Mouse (Mus musculus) neural tube, embryonic 10.5 days (tissue): ENCODE measurements at regions not wholly inside any gene's neighbourhood (a gene's known extent, or its start where the extent isn't known, plus 50 kb on each side); places are given as distances from the start of the nearest gene placed in this dataset.
"Not testable (repeated sequence)": the region's sequence is repeated elsewhere in the genome, so short reads cannot be mapped to it uniquely, and the experiment has no call there.

Source experiments
- DNase-seq: peaks from one replicate; pipeline ENCODE4 v3.0.0-alpha.2; 2017; ENCODE audit warnings: low spot score; ENCODE audit errors: extremely low spot score

- DNase-seq, result no peak
Observed at GRCm38 (mm10) chr3:17452984-17453383, 495.2 kb upstream of the Cypt12 start.

DNA sequence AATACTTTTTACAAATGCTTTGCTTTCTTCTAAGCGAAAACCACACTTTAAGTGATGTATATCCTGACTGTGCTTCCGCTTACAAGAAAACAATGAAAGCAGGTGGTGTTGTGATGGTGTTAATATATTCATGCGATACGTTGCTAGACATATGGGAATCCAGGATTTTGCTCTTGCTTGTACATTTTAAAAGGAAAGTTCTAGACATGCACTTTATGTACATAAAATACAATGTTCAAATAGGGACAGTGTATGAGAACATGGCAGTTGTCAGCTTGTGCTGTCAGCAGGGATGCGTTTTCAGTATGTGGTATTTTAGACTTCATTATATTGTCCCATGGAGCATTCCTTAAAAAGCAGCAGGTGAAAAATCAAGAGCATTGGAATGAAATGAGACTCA is 487.7 kb upstream of the Cypt12 start:
- DNase-seq, result no peak

- no peak for DNase-seq
Observed at GRCm38 (mm10) chr3:17461365-17461764, 486.8 kb upstream of the Cypt12 start.

DNA sequence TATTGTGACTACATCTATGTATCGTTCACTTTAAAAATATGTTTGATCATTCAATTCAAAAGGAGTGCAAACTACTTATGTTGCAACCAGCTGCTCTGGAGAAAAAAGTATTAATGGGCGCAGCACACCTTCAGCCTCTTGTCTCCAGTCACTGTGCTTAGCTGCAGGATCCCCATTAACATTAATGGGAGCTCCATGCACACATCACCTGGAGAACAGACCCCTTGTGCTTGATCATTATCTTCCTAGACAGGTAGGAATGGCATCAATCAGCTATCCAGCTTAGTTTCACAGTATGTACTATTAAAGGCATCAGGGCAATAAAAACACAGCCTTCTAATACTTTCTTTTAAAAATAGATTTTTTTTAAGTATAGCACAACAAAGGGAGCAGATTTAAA is 474.4 kb upstream of the Cypt12 start:
- DNase-seq, result no peak

- DNase-seq, result peak; percentile 20
Observed at GRCm38 (mm10) chr3:17489240-17490142, 458.7 kb upstream of the Cypt12 start.

- no peak for DNase-seq
Observed at GRCm38 (mm10) chr3:17490632-17491031, 457.6 kb upstream of the Cypt12 start.

GRCm38 (mm10) chr3:17498291-17498690 is 449.9 kb upstream of the Cypt12 start:
- no peak for DNase-seq

GRCm38 (mm10) chr3:17501556-17501955 is 446.7 kb upstream of the Cypt12 start:
- no peak for DNase-seq

GRCm38 (mm10) chr3:17541346-17541745 is 406.9 kb upstream of the Cypt12 start:
- no peak for DNase-seq

- DNase-seq, result no peak
Observed at GRCm38 (mm10) chr3:17547559-17548059, 400.6 kb upstream of the Cypt12 start.

- DNase-seq, result no peak
Observed at GRCm38 (mm10) chr3:17582487-17582886, 365.7 kb upstream of the Cypt12 start.

DNA sequence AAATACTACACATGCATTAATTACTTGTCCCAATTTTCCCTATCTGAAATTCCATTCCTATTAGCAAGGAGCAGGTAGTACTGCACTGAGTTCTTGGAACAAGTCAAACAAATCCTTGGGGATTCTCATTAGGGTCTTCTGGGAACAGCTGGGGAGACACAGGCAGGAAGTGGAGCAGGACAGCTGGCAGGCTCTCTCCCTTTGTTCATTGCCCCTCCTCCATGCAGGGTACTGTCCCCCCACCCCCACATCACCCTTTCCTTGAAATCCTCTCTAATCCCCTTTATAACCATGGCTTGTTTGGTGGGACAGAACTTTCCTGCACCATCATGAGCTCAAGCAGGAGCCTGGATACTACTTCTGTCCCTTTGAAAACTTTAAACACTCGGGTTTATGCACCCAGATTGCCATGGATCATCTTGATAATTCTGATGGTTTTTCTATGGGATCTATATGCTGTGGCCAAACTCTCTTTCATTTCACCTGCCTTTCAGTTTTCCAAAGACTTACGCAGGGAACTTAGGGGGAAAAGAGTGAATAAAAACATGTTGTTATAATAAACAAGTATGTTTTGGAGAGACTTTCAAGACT is 358.2 kb upstream of the Cypt12 start:
- no peak for DNase-seq

- DNase-seq, result no peak
Observed at GRCm38 (mm10) chr3:17592463-17592862, 355.7 kb upstream of the Cypt12 start.

DNA sequence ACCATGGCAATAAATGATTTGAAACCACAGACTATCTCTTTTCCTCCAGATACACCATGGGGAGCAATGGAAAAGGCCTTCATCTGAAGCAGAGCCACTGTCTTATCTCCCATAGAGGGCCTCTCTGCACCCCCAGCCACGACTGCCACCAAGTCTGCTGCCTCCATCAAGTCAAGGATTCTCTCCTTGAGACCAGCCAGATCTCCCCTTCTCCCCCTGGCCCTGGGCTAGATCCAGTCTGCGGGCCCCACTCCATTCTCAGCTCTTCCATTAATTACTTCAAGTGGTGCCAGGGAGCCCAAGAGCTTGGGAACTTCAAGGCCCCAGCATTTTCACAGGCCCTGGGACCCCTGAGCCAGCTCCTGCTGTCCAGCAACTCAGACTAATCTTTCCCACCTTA is 351.8 kb upstream of the Cypt12 start:
- DNase-seq, result no peak

DNA sequence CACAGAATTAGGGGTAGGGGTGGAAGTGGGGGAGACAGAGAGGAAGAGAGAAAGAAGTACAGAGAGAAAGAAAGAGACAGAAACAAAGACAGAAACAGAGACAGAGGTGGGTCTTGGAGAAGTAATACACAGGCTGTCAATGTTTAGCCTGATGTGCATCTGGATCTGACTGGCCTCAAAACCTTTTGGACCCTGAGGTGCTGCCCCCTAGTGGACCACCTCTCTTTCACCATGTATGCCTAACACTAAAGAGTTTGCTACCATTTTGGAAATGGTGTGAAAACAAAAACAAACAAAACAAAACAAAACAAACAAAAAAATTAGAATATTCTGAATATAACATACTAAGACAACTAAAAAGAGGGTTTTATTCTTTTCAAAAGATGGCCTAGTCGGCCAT is 334.7 kb upstream of the Cypt12 start:
- DNase-seq, result peak; percentile 30

DNA sequence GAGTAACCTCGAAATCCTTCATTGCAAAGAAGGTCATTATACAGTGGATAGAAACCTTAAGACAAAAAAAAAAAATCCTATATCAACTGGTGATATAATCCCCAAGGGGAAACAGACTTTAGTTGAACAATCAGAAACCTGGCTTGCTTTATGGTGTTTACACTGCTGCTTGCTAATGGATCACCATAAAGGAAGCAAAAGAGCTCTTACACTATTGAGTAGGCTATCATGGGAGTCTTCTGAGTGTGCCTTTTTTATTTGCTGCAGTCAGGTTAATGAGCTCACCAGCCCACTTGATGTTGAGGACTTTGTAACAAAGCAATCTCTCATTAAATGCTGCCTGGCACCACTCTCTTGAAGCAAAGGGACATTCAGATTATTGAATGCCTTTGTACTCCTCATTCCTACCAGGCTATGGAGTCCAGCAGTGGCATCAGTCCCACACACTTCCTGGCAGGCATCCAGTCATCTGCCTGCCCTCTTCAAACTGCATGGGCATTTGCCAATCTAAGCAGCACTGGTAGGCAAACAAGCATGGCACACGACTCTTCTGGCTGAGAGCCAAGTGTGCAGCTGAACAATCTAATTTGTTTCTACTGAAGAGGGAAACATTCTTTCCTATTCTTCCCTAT is 331.7 kb upstream of the Cypt12 start:
- DNase-seq, result no peak

GRCm38 (mm10) chr3:17619489-17619888 is 328.7 kb upstream of the Cypt12 start:
- DNase-seq, result no peak

- no peak for DNase-seq
Observed at GRCm38 (mm10) chr3:17619890-17620289, 328.3 kb upstream of the Cypt12 start.

GRCm38 (mm10) chr3:17620398-17620797 is 327.8 kb upstream of the Cypt12 start:
- no peak for DNase-seq

DNA sequence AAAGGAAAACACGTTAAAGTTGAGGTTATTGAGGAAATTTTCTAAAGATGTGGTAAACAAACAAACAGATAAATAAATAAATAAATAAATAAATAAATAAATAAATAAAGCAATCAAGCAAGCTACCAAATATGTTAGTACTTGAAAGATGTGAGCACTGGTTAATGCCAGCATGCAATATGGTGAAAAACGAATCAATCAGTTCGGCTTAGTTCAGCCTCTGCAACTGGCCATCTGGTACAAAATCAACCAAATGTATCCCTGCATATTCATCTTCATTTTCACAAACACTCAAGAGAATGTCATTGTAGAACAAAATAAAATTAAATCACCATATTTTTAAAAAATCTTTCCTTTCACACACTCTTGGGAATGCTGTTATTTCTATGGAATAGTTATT is 315.7 kb upstream of the Cypt12 start:
- DNase-seq, result no peak

GRCm38 (mm10) chr3:17636276-17636675 is 311.9 kb upstream of the Cypt12 start:
- DNase-seq, result no peak

DNA sequence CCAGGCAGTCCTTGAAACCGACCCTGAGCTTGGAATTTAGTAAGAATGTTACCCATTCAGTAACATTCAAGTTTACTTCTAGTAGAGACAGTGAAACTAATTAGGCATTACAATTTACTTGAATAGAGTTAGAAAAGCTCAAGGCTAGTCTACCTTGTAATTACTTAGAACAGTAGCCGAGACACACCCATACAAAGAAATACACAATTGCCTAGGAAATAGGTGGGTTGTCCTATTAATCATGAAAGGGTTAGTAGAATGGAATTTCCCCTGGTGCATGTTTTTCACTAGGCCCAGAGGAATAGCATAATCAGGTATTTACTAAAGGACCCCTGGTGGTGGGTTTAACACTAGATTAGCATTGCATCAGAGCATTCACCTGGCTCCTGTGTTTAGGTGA is 288.2 kb upstream of the Cypt12 start:
- not testable (repeated sequence) for DNase-seq
